Mouse (Mus musculus) liver, embryonic 13.5 days (tissue): ENCODE data around the gene Rnh1. TPM values are rescaled to one million over a fixed set of nuclear protein-coding genes. Genes with fewer than 3 reads are reported as not detected.

Source experiments
- ATAC-seq: fragments of 200-750 bp; cut with Nextera tagmentation; 2 replicates; pipeline ENCODE4 v1.8.0; 2017; ENCODE audit warnings: low read depth, mild to moderate bottlenecking, moderate number of reproducible peaks, moderate library complexity
- DNase-seq: peaks from one replicate; pipeline ENCODE4 v3.0.0; 2022
- H3K27ac ChIP-seq: fragments of 300-500 bp; sonication (generic); 2 replicates; pipeline ENCODE4 v1.5.1; 2015; ENCODE audit warnings: moderate library complexity, mild to moderate bottlenecking, inconsistent platforms
- H3K27me3 ChIP-seq: fragments of 300-500 bp; sonication (generic); 2 replicates; pipeline ENCODE4 v1.6.1; 2015; ENCODE audit warnings: mild to moderate bottlenecking, inconsistent platforms
- H3K36me3 ChIP-seq: fragments of 300-500 bp; sonication (generic); 2 replicates; pipeline ENCODE4 v1.6.1; 2015; ENCODE audit warnings: mild to moderate bottlenecking, inconsistent platforms
- H3K4me1 ChIP-seq: fragments of 300-500 bp; sonication (generic); replicated peaks from 2 replicates; pipeline ENCODE4 v1.6.1; 2015; ENCODE audit warnings: inconsistent platforms
- H3K4me2 ChIP-seq: fragments of 300-500 bp; sonication (generic); 2 replicates; pipeline ENCODE4 v1.6.1; 2015; ENCODE audit warnings: inconsistent platforms, mild to moderate bottlenecking, moderate library complexity
- H3K4me3 ChIP-seq: fragments of 300-500 bp; sonication (generic); replicated peaks from 2 replicates; pipeline ENCODE4 v1.5.1; 2015; ENCODE audit warnings: mild to moderate bottlenecking, inconsistent platforms
- H3K9ac ChIP-seq: fragments of 300-500 bp; sonication (generic); 2 replicates; pipeline ENCODE4 v1.6.1; 2015; ENCODE audit warnings: mild to moderate bottlenecking, inconsistent platforms
- H3K9me3 ChIP-seq: fragments of 300-500 bp; sonication (generic); replicated peaks from 2 replicates; pipeline ENCODE4 v1.6.1; 2016; ENCODE audit warnings: inconsistent platforms
- WGBS: fragments of 180-500 bp; shearing (Covaris S2); methylation state at CpG from one replicate; pipeline ENCODE4 v1.1.7; 2015; ENCODE audit not compliant: insufficient replicate concordance; 5-methylcytosine and 5-hydroxymethylcytosine counted together
- polyA plus RNA-seq: library from polyadenylated mRNA; unstranded; fragments of >200 nt; fragmentation: Nextera tagmentation; extraction: Ambion mirVana; gene quantifications from 2 replicates; pipeline ENCODE4 v1.2.1, GENCODE M21; 2015

The Rnh1 gene
- polyA plus RNA-seq: 55.0 and 58.0 TPM in 2 replicates

- peak within 1 kb of the TSS; percentile 83 for H3K27ac ChIP-seq
- no peaks in the 10 kb centered on the region for H3K27me3 ChIP-seq
- ATAC-seq: peak; percentile 84
- H3K36me3 ChIP-seq: no peaks in the 10 kb centered on the region
- H3K4me3 ChIP-seq: peak within 1 kb of the TSS; percentile 70
- peak within 1 kb of the TSS; percentile 79 for H3K9ac ChIP-seq
- no peaks in the 10 kb centered on the region for H3K9me3 ChIP-seq
- WGBS: 3% methylated on average over 55 of the region's 55 CpGs
- peak within 1 kb of the TSS; percentile 89 for H3K4me2 ChIP-seq
- peak; percentile 84 for DNase-seq
- peaks cover 60% of the 10 kb centered on the region for H3K4me1 ChIP-seq
Measured at GRCm38 (mm10) chr7:141172116-141173006, at the start of gene Rnh1. Gene Rnh1 (minus strand): TSS chr7:141172857.

GRCm38 (mm10) chr7:141222126-141222467 is 49.4 kb upstream of the Rnh1 start:
- Histone ChIP-seq H3K9me3 (no peaks in the 10 kb centered on the region; the same call in 1 of the 2 replicates), H3K27me3 (no peaks in the 10 kb centered on the region), H3K9ac (peak overlapping the region; percentile 74), H3K4me1 (peaks cover 59% of the 10 kb centered on the region), H3K36me3 (peaks cover 30% of the 10 kb centered on the region), H3K4me3 (peak overlapping the region; percentile 50), H3K27ac (peak overlapping the region; percentile 88), H3K4me2 (peak overlapping the region; percentile 99)
- ATAC-seq (no peak), DNase-seq (no peak)
- WGBS: 14% methylated on average over 8 of the region's 8 CpGs

GRCm38 (mm10) chr7:141221249-141222125 is 48.8 kb upstream of the Rnh1 start:
- DNase-seq: peak; percentile 100
- WGBS: 9% methylated on average over 44 of the region's 44 CpGs
- H3K9me3 ChIP-seq: no peaks in the 10 kb centered on the region; the same call in 1 of the 2 replicates
- peak overlapping the region; percentile 78 for H3K4me3 ChIP-seq
- H3K9ac ChIP-seq: peak overlapping the region; percentile 95
- peaks cover 65% of the 10 kb centered on the region for H3K4me1 ChIP-seq
- peaks cover 31% of the 10 kb centered on the region for H3K36me3 ChIP-seq
- peak overlapping the region; percentile 99 for H3K4me2 ChIP-seq
- H3K27me3 ChIP-seq: no peaks in the 10 kb centered on the region
- H3K27ac ChIP-seq: peak overlapping the region; percentile 89
- ATAC-seq: peak; percentile 96

GRCm38 (mm10) chr7:141220377-141220776 is 47.7 kb upstream of the Rnh1 start:
- Histone ChIP-seq H3K27ac (peak overlapping the region; percentile 89), H3K4me3 (peak overlapping the region; percentile 78), H3K27me3 (no peaks in the 10 kb centered on the region), H3K9me3 (no peaks in the 10 kb centered on the region), H3K9ac (peak overlapping the region; percentile 95), H3K4me2 (peak overlapping the region; percentile 99), H3K36me3 (peaks cover 31% of the 10 kb centered on the region), H3K4me1 (peaks cover 72% of the 10 kb centered on the region)
- no peak for ATAC-seq
- no peak for DNase-seq
- 75% methylated on average over 1 of the region's 1 CpGs for WGBS

- Histone ChIP-seq H3K27me3 (no peaks in the 10 kb centered on the region), H3K27ac (peak overlapping the region; percentile 89), H3K4me1 (peaks cover 80% of the 10 kb centered on the region), H3K4me2 (peak overlapping the region; percentile 99; the same call in 1 of the 2 replicates), H3K9me3 (no peaks in the 10 kb centered on the region), H3K36me3 (peaks cover 31% of the 10 kb centered on the region), H3K9ac (peak overlapping the region; percentile 39), H3K4me3 (no peak overlapping the region)
- WGBS: 93% methylated on average over 1 of the region's 1 CpGs
- DNase-seq: no peak
- ATAC-seq: no peak
Measured at GRCm38 (mm10) chr7:141219558-141220099, 47.0 kb upstream of the Rnh1 start.

GRCm38 (mm10) chr7:141218557-141219133 is 46.0 kb upstream of the Rnh1 start:
- no peak overlapping the region for H3K4me2 ChIP-seq
- 80% methylated on average over 5 of the region's 5 CpGs for WGBS
- no peak for DNase-seq
- H3K9ac ChIP-seq: peak overlapping the region; percentile 90
- H3K4me1 ChIP-seq: peaks cover 89% of the 10 kb centered on the region
- H3K27ac ChIP-seq: peak overlapping the region; percentile 89
- H3K27me3 ChIP-seq: no peaks in the 10 kb centered on the region
- no peak for ATAC-seq
- H3K4me3 ChIP-seq: no peak overlapping the region
- H3K36me3 ChIP-seq: peaks cover 31% of the 10 kb centered on the region
- no peaks in the 10 kb centered on the region for H3K9me3 ChIP-seq

GRCm38 (mm10) chr7:141218141-141218540 is 45.5 kb upstream of the Rnh1 start:
- no peaks in the 10 kb centered on the region for H3K9me3 ChIP-seq
- H3K36me3 ChIP-seq: peaks cover 31% of the 10 kb centered on the region
- 83% methylated on average over 3 of the region's 3 CpGs for WGBS
- no peak for DNase-seq
- no peak for ATAC-seq
- H3K4me2 ChIP-seq: 0 out of 2 replicates have a peak overlapping the region, but pooled peaks have one; percentile 13
- no peak overlapping the region; the same call in 1 of the 2 replicates for H3K4me3 ChIP-seq
- H3K9ac ChIP-seq: peak overlapping the region; percentile 90
- H3K27me3 ChIP-seq: no peaks in the 10 kb centered on the region
- H3K27ac ChIP-seq: peak overlapping the region; percentile 89
- H3K4me1 ChIP-seq: peaks cover 92% of the 10 kb centered on the region

- no peaks in the 10 kb centered on the region for H3K27me3 ChIP-seq
- peak overlapping the region; percentile 82 for H3K4me3 ChIP-seq
- H3K4me2 ChIP-seq: peak overlapping the region; percentile 100
- H3K36me3 ChIP-seq: peaks cover 31% of the 10 kb centered on the region
- H3K9ac ChIP-seq: peak overlapping the region; percentile 90
- peak overlapping the region; percentile 89 for H3K27ac ChIP-seq
- H3K4me1 ChIP-seq: peaks cover 92% of the 10 kb centered on the region
- WGBS: 90% methylated on average over 17 of the region's 17 CpGs
- no peaks in the 10 kb centered on the region for H3K9me3 ChIP-seq
- no peak for ATAC-seq
- no peak for DNase-seq
Measured at GRCm38 (mm10) chr7:141217343-141218013, 44.8 kb upstream of the Rnh1 start.

- Histone ChIP-seq H3K4me1 (peaks cover 92% of the 10 kb centered on the region), H3K27me3 (no peaks in the 10 kb centered on the region), H3K9ac (peak overlapping the region; percentile 90), H3K27ac (peak overlapping the region; percentile 91), H3K4me3 (peak overlapping the region; percentile 82), H3K9me3 (no peaks in the 10 kb centered on the region), H3K4me2 (peak overlapping the region; percentile 100), H3K36me3 (peaks cover 31% of the 10 kb centered on the region)
- DNase-seq (no peak), ATAC-seq (no peak)
- 82% methylated on average over 11 of the region's 11 CpGs for WGBS
Measured at GRCm38 (mm10) chr7:141216894-141217293, 44.2 kb upstream of the Rnh1 start.
